Mouse (Mus musculus) MEL (cell line): ENCODE data around the gene Lhfpl5. TPM values are rescaled to one million over a fixed set of nuclear protein-coding genes. Genes with fewer than 3 reads are reported as not detected.

ENCODE experiments used
- DNase-seq: peaks from one replicate; pipeline ENCODE4 v3.0.0; 2011; ENCODE audit warnings: low read depth, low spot score
- H3K27ac ChIP-seq: 2 replicates; pipeline ENCODE4 v1.5.1; 2012; ENCODE audit warnings: low read depth, mild to moderate bottlenecking, control low read depth, low read length, moderate library complexity; ENCODE audit not compliant: control insufficient read depth
- H3K27me3 ChIP-seq, 2 experiments: fragments of 150-350 bp in 1 of 2; sonication (generic) in 1 of 2; 2 replicates each; pipeline ENCODE4 v1.6.1; 2012; ENCODE audit warnings: low read length in 2 of 2, mild to moderate bottlenecking in 2 of 2, improper control_type of control experiment in 1 of 2, moderate library complexity in 1 of 2; ENCODE audit not compliant: insufficient read depth in 2 of 2, control insufficient read depth in 1 of 2
- H3K36me3 ChIP-seq, 2 experiments: 2 replicates each; pipeline ENCODE4 v1.6.1; 2012 to 2014; ENCODE audit warnings: low read length in 2 of 2, improper control_type of control experiment in 1 of 2, inconsistent platforms in 1 of 2, mild to moderate bottlenecking in 1 of 2; ENCODE audit not compliant: insufficient read depth in 2 of 2, control insufficient read depth in 1 of 2
- H3K4me1 ChIP-seq, 2 experiments: fragments of 150-350 bp in 1 of 2; sonication (generic) in 1 of 2; 2 replicates each; pipeline ENCODE4 v1.6.1; 2012; ENCODE audit warnings: low read length in 2 of 2, improper control_type of control experiment in 1 of 2, mild to moderate bottlenecking in 1 of 2; ENCODE audit not compliant: insufficient read depth in 2 of 2, control insufficient read depth in 1 of 2
- H3K4me3 ChIP-seq, 2 experiments: fragments of 150-350 bp in 1 of 2; sonication (generic) in 1 of 2; 2 replicates each; pipeline ENCODE4 v1.5.1; 2012; ENCODE audit warnings: low read depth in 2 of 2, low read length in 2 of 2, mild to moderate bottlenecking in 2 of 2, moderate library complexity in 2 of 2, control low read depth in 1 of 2, improper control_type of control experiment in 1 of 2; ENCODE audit not compliant: control insufficient read depth in 1 of 2, insufficient read depth in 1 of 2
- H3K79me2 ChIP-seq: 2 replicates; pipeline ENCODE4 v1.6.1; 2012; ENCODE audit warnings: mild to moderate bottlenecking, low read length, moderate library complexity; ENCODE audit not compliant: control insufficient read depth, poor library complexity, insufficient read depth
- H3K9ac ChIP-seq: 2 replicates; pipeline ENCODE4 v1.6.1; 2012; ENCODE audit warnings: low read depth, mild to moderate bottlenecking, control low read depth, low read length, moderate library complexity; ENCODE audit not compliant: control insufficient read depth, poor library complexity, severe bottlenecking
- H3K9me3 ChIP-seq: fragments of 150-350 bp; sonication (generic); replicated peaks from 2 replicates; pipeline ENCODE4 v1.6.1; 2012; ENCODE audit warnings: mild to moderate bottlenecking, low read length, improper control_type of control experiment, moderate library complexity; ENCODE audit not compliant: insufficient read depth
- CHD2 ChIP-seq: IDR thresholded peaks from 2 replicates; pipeline ENCODE4 v1.6.1; 2011; ENCODE audit warnings: low read length, improper control_type of control experiment
- E2F4 ChIP-seq: IDR thresholded peaks from 2 replicates; pipeline ENCODE4 v1.6.1; 2011; ENCODE audit warnings: low read depth, low read length, improper control_type of control experiment, borderline replicate concordance
- EP300 ChIP-seq, 2 experiments: IDR thresholded peaks; 2 replicates each; pipeline ENCODE4 v1.6.1; 2011; ENCODE audit warnings: improper control_type of control experiment in 2 of 2, low read length in 2 of 2, low read depth in 1 of 2, mild to moderate bottlenecking in 1 of 2
- GATA1 ChIP-seq: IDR thresholded peaks from 2 replicates; pipeline ENCODE4 v1.6.1; 2011; ENCODE audit warnings: low read depth, low read length, improper control_type of control experiment
- HCFC1 ChIP-seq: IDR thresholded peaks from 2 replicates; pipeline ENCODE4 v1.6.1; 2012; ENCODE audit warnings: low read depth, mild to moderate bottlenecking, inconsistent platforms, low read length, improper control_type of control experiment, moderate library complexity
- JUND ChIP-seq: IDR thresholded peaks from 2 replicates; pipeline ENCODE4 v1.6.1; 2011; ENCODE audit warnings: low read depth, mild to moderate bottlenecking, improper control_type of control experiment, low read length
- MAFK ChIP-seq: IDR thresholded peaks from 2 replicates; pipeline ENCODE4 v1.6.1; 2011; ENCODE audit warnings: low read depth, mild to moderate bottlenecking, low read length, improper control_type of control experiment, borderline replicate concordance
- MAX ChIP-seq: IDR thresholded peaks from 2 replicates; pipeline ENCODE4 v1.6.1; 2011; ENCODE audit warnings: low read length, improper control_type of control experiment
- MAZ ChIP-seq: IDR thresholded peaks from 2 replicates; pipeline ENCODE4 v1.6.1; 2012; ENCODE audit warnings: low read depth, mild to moderate bottlenecking, inconsistent platforms, low read length, improper control_type of control experiment
- MEF2A ChIP-seq: IDR thresholded peaks from 2 replicates; pipeline ENCODE4 v1.6.1; 2014; ENCODE audit warnings: low read depth, mild to moderate bottlenecking, inconsistent platforms, low read length, improper control_type of control experiment; ENCODE audit not compliant: poor library complexity, insufficient replicate concordance, severe bottlenecking; ENCODE audit errors: extremely low read depth
- MXI1 ChIP-seq: IDR thresholded peaks from 2 replicates; pipeline ENCODE4 v1.6.1; 2011; ENCODE audit warnings: mild to moderate bottlenecking, low read depth, low read length, improper control_type of control experiment
- NRF1 ChIP-seq: IDR thresholded peaks from 2 replicates; pipeline ENCODE4 v1.6.1; 2014; ENCODE audit warnings: low read depth, mild to moderate bottlenecking, inconsistent platforms, low read length, improper control_type of control experiment, moderate library complexity; ENCODE audit not compliant: poor library complexity, insufficient read depth, severe bottlenecking
- POLR2A ChIP-seq, 2 experiments: IDR thresholded peaks; 2 replicates each; pipeline ENCODE4 v1.6.1; 2011 to 2012; ENCODE audit warnings: low read length in 2 of 2, mild to moderate bottlenecking in 2 of 2, control low read depth in 1 of 2, improper control_type of control experiment in 1 of 2, low read depth in 1 of 2, moderate library complexity in 1 of 2; ENCODE audit not compliant: control insufficient read depth in 1 of 2, insufficient read depth in 1 of 2, poor library complexity in 1 of 2
- POLR2AphosphoS5 ChIP-seq: IDR thresholded peaks from 2 replicates; pipeline ENCODE4 v1.6.1; 2012; ENCODE audit warnings: low read depth, borderline replicate concordance, mild to moderate bottlenecking, inconsistent platforms, low read length, moderate library complexity, mixed read lengths
- RAD21 ChIP-seq: IDR thresholded peaks from 2 replicates; pipeline ENCODE4 v1.6.1; 2011; ENCODE audit warnings: mild to moderate bottlenecking, low read depth, low read length, improper control_type of control experiment
- SIN3A ChIP-seq: IDR thresholded peaks from 2 replicates; pipeline ENCODE4 v1.6.1; 2012; ENCODE audit warnings: low read length, improper control_type of control experiment, inconsistent platforms
- USF1 ChIP-seq: IDR thresholded peaks from 2 replicates; pipeline ENCODE4 v1.6.1; 2014; ENCODE audit warnings: low read depth, mild to moderate bottlenecking, inconsistent platforms, low read length, improper control_type of control experiment, moderate library complexity
- USF2 ChIP-seq, 2 experiments: IDR thresholded peaks; 2 replicates each; pipeline ENCODE4 v1.6.1; 2011 to 2012; ENCODE audit warnings: improper control_type of control experiment in 2 of 2, low read length in 2 of 2, borderline replicate concordance in 1 of 2, inconsistent platforms in 1 of 2, low read depth in 1 of 2, mild to moderate bottlenecking in 1 of 2; ENCODE audit not compliant: insufficient read depth in 1 of 2
- ZC3H11A ChIP-seq: IDR thresholded peaks from 2 replicates; pipeline ENCODE4 v1.6.1; 2012; ENCODE audit warnings: low read depth, mild to moderate bottlenecking, inconsistent platforms, low read length, improper control_type of control experiment
- ZKSCAN1 ChIP-seq: IDR thresholded peaks from 2 replicates; pipeline ENCODE4 v1.6.1; 2012; ENCODE audit warnings: low read depth, mild to moderate bottlenecking, inconsistent platforms, low read length, improper control_type of control experiment, moderate library complexity
- ZMIZ1 ChIP-seq: IDR thresholded peaks from 2 replicates; pipeline ENCODE4 v1.6.1; 2012; ENCODE audit warnings: low read depth, mild to moderate bottlenecking, inconsistent platforms, low read length, improper control_type of control experiment, moderate library complexity
- polyA plus RNA-seq, 2 experiments: library from polyadenylated mRNA; stranded (reverse) in 1 of 2; unstranded in 1 of 2; fragments of >175 nt in 1 of 2; fragments of >200 nt in 1 of 2; gene quantifications; 2 replicates each; pipeline versions ENCODE4 v1.2.1 to v1.2.4; 2012; ENCODE audit warnings: low replicate concordance in 2 of 2, low read depth in 1 of 2; ENCODE audit not compliant: insufficient read length in 2 of 2, insufficient read depth in 1 of 2, missing spikeins in 1 of 2
- total RNA-seq: library from RNA; depleted of rRNA; stranded (reverse); fragments of 300-350 nt; gene quantifications from 2 replicates; pipeline ENCODE4 v1.2.3, GENCODE M21; 2012

Gene Lhfpl5
- total and polyA plus RNA-seq, 3 experiments: 0.19 TPM; not detected in 2

- Histone ChIP-seq H3K9ac (no peak overlapping the region), H3K4me3 (no peak overlapping the region), H3K27me3 (no peaks in the 10 kb centered on the region), H3K36me3 (peaks cover 4 to 63% of the 10 kb centered on the region in 2 experiments), H3K9me3 (no peaks in the 10 kb centered on the region), H3K79me2 (no peaks in the 10 kb centered on the region), H3K27ac (no peak overlapping the region), H3K4me1 (peaks cover 2 to 9% of the 10 kb centered on the region in 2 experiments; a peak in 2 of 4 replicates)
- TF ChIP-seq NRF1 (no peak), GATA1 (no peak), MAFK (no peak), MAX (no peak), RAD21 (no peak), EP300 (IDR thresholded peaks at IDR 0.05; ENCODE audit: low read depth in 1 of 2, low read length in 2 of 2) (no peak), JUND (no peak), POLR2A (IDR thresholded peaks at IDR 0.05; ENCODE audit: control insufficient read depth in 1 of 2, insufficient read depth in 1 of 2, low read depth in 1 of 2, low read length in 2 of 2, poor library complexity in 1 of 2) (no peak), MEF2A (no peak), ZKSCAN1 (no peak), E2F4 (no peak), SIN3A (no peak), ZC3H11A (no peak), MXI1 (no peak)
- DNase-seq: no peak
Measured at GRCm38 (mm10) chr17:28600780-28601179, 25.3 kb downstream of the Lhfpl5 start.

- Histone ChIP-seq H3K36me3 (peaks cover 4 to 64% of the 10 kb centered on the region in 2 experiments), H3K4me3 (no peak overlapping the region), H3K79me2 (no peaks in the 10 kb centered on the region), H3K9me3 (no peaks in the 10 kb centered on the region), H3K27ac (no peak overlapping the region), H3K4me1 (peaks cover 2 to 8% of the 10 kb centered on the region in 2 experiments; a peak in 2 of 4 replicates), H3K27me3 (no peaks in the 10 kb centered on the region), H3K9ac (no peak overlapping the region)
- DNase-seq: no peak
- TF ChIP-seq POLR2A (IDR thresholded peaks at IDR 0.05; ENCODE audit: control insufficient read depth in 1 of 2, insufficient read depth in 1 of 2, low read depth in 1 of 2, low read length in 2 of 2, poor library complexity in 1 of 2): no peak
- no peak for TF ChIP-seq POLR2AphosphoS5
- TF ChIP-seq USF2 (IDR thresholded peaks at IDR 0.05; ENCODE audit: borderline replicate concordance in 1 of 2, insufficient read depth in 1 of 2, low read depth in 1 of 2, low read length in 2 of 2): no peak
- TF ChIP-seq SIN3A: peak; percentile 37; the same call in 1 of the 2 replicates
- no peak for TF ChIP-seq EP300 (IDR thresholded peaks at IDR 0.05; ENCODE audit: low read depth in 1 of 2, low read length in 2 of 2)
- peak; percentile 52; the same call in 1 of the 2 replicates for TF ChIP-seq USF1
- TF ChIP-seq MAZ: no peak
- no peak for TF ChIP-seq MEF2A
- no peak for TF ChIP-seq ZMIZ1
- no peak for TF ChIP-seq RAD21
- no peak for TF ChIP-seq CHD2
- TF ChIP-seq MXI1: peak; percentile 68; the same call in 1 of the 2 replicates
- no peak for TF ChIP-seq HCFC1
Measured at GRCm38 (mm10) chr17:28601557-28602250, 26.3 kb downstream of the Lhfpl5 start.
